Mouse (Mus musculus) CD4-positive naive resting alpha-beta T cell, adult 76 days (primary cell): Measurements from ENCODE around the gene Mthfr. TPM values are rescaled to one million over a fixed set of nuclear protein-coding genes. Genes with fewer than 3 reads are reported as not detected.

Source experiments
- total RNA-seq: library from RNA; stranded (reverse); gene quantifications from one replicate; pipeline ENCODE4 v1.2.4, GENCODE M21; 2023

Gene Mthfr
- total RNA-seq = 34.5 TPM

GRCm38 (mm10) chr4:148038600-148039253 lies at the start of gene Mthfr, which contains the start of gene Clcn6:
Gene Mthfr, plus strand, starts transcription at chr4:148039077.
Gene Clcn6, minus strand, starts transcription at chr4:148038821.

GRCm38 (mm10) chr4:148000202-148000772 lies 38.6 kb upstream of the Mthfr start, which contains the start of gene Nppa:
Gene Nppa, plus strand, starts transcription at chr4:148000722.

GRCm38 (mm10) chr4:148087907-148088527 lies 49.1 kb downstream of the Mthfr start, which contains the start of gene Agtrap:
Gene Agtrap, minus strand, starts transcription at chr4:148088031.

Other genes starting within 250 kb of the Mthfr start
- gene Zfp984, start 229.3 kb upstream of the Mthfr start, total RNA-seq = 12.5 TPM
- gene Zfp933, start 190.7 kb upstream of the Mthfr start, total RNA-seq = 6.1 TPM
- 49.7 TPM for gene Miip, start 170.3 kb upstream of the Mthfr start, total RNA-seq
- 12.5 TPM for gene Fv1, start 170.1 kb upstream of the Mthfr start, total RNA-seq
- gene Mfn2, start 134.4 kb upstream of the Mthfr start, total RNA-seq = 34.6 TPM
- 4.6 TPM for gene Plod1, start 102.3 kb upstream of the Mthfr start, total RNA-seq
- 59.8 TPM for gene 2510039O18Rik, start 98.2 kb upstream of the Mthfr start, total RNA-seq
- gene Nppb, start 53.3 kb upstream of the Mthfr start, total RNA-seq = not detected
- not detected for gene Nppa, start 38.4 kb upstream of the Mthfr start, total RNA-seq
- 30.9 TPM for gene Clcn6, start 256 bp upstream of the Mthfr start, total RNA-seq
- gene Agtrap, start 49.0 kb downstream of the Mthfr start, total RNA-seq = 16.3 TPM
- gene Mad2l2, start 91.3 kb downstream of the Mthfr start, total RNA-seq = 18.0 TPM
- gene Draxin, start 91.6 kb downstream of the Mthfr start, total RNA-seq = not detected
- 17.5 TPM for gene Fbxo6, start 113.1 kb downstream of the Mthfr start, total RNA-seq
- 4.2 TPM for gene Fbxo44, start 121.4 kb downstream of the Mthfr start, total RNA-seq
- gene Fbxo2, start 121.5 kb downstream of the Mthfr start, total RNA-seq = not detected
- gene Disp3, start 248.9 kb downstream of the Mthfr start, total RNA-seq = not detected